Mouse (Mus musculus) layer of hippocampus, adult 9-10 months (tissue): ENCODE measurements around the gene Smg5.

Experiments
- DNase-seq: peaks from one replicate; pipeline ENCODE4 v3.0.0; 2022; ENCODE audit warnings: low spot score

Smg5 gene

DNA sequence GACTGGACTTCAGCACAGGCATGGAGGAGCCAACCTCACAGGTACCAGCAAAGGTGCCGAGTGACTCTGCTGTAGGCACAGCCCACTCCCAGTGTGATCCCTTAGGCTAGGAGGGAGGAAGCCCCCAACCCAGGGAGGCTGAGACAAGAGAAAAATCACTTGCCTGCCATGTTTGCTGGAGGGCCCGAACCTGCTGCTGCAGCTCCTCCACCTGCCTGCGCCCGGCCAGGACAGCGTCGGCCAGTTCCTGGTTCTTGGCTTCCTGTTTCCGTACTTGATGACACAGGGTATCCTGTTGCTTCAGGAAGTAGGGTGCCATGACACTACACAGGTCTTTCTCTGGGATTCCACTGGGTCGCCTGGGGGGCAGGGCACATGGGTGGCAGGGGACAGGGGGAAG, 59.7 kb downstream of the Smg5 start:
- no peak for DNase-seq

DNA sequence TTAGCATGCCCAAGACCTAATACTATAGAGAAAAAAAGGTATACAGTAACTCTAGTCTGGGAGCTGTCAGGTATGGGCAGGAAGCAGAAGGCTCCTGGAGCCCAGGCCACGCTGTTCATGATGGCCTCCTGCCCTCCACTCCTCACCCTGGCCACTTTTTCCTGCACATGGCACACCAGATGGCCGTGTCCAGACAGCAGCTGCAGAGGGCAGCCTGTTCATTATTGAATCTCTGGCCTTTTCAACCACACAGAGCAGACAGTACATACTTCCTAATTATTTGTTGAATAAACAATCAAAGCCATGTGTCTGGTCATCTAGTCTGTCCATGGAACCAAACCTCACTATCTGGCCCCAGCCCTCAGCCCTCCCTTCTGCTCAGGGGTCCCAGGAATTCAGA, 62.6 kb downstream of the Smg5 start:
- no peak for DNase-seq

GRCm38 (mm10) chr3:88403522-88404230, 67.6 kb downstream of the Smg5 start:
- no peak for DNase-seq

DNA sequence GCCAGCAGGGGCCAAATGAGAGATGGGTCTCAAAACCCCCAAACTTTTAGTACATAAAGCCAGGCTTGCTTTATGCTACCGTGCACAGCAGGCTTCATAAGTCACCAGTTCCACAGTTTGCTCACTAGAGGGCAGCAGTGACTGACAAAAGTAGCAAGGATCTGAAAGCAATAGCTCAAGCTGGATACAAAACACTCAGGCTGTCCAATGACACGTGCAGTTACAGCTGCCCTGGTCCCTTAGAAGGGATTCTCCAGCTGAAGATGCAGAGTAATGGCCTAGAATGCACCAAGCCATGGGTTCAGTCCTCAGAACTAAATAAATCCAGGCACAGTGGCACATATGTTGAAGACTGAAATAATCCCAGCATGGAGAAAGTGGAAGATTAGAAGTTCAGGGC, 71.0 kb downstream of the Smg5 start:
- peak; percentile 51 for DNase-seq

GRCm38 (mm10) chr3:88407529-88407928, 71.5 kb downstream of the Smg5 start:
- DNase-seq, result no peak

- no peak for DNase-seq
Observed at GRCm38 (mm10) chr3:88408953-88409352, 72.9 kb downstream of the Smg5 start.

DNA sequence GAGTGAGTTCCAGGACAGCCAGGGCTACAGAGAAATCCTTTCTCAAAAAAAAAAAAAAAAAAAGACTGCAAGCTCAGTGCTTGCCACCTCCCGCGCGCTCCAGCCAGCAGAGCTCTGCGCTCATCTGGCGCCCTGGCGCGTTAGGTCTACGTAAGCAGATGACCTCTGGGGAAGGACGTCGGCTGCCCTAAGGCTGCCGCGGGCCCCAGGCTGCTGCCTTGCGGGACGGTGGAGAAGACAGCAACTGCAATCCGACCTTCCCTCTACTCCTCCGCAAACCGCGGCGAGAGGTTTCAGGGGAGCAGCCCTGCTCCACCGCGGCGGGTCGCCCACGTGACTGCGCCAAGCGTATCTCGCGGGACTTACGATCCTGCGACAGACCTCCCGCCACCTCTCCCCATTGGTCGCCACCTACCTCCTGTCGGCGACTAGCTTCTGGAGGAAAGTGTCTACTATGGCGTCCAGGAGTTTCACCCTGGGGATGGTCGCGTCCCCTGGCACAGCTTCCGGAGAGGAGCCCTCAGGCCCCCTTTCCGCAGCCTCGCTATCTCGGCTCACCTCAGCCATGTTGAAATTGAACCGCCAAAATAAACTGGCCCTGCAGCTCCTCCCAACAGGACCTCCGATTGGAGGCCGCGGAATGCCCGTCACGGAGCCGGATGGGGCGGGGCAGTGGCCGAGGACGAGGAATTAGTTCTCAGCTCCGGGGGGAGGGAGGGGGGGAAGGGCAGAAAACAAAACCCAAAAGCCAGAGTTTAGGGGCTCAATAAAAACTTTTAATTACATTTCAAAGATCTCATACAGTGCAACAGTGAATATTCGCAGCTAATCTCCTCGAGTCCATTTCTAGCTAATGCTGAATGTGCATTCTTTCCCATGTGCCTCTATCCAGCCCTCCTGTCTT, 73.9 kb downstream of the Smg5 start, which contains the start of gene Pmf1:
Pmf1 (minus strand) TSS at position 591 of the 904 bp plus-strand sequence.
- DNase-seq, result peak; percentile 80

GRCm38 (mm10) chr3:88410645-88411031, 74.6 kb downstream of the Smg5 start:
- DNase-seq, result no peak

GRCm38 (mm10) chr3:88411681-88412080, 75.6 kb downstream of the Smg5 start:
- no peak for DNase-seq
